Mouse (Mus musculus): ENCODE measurements at regions not wholly inside any gene's neighbourhood (a gene's known extent, or its start where the extent isn't known, plus 50 kb on each side); places are given as distances from the start of the nearest gene placed in this dataset.

GRCm38 (mm10) chr4:56582405-56582804 lies 157.5 kb upstream of the Gm26657 start:
- no peak overlapping the region for H3K27ac ChIP-seq (ENCODE audit: low read depth, low read length)
- no peak for ATAC-seq
- H3K9me3 ChIP-seq (ENCODE audit: control insufficient read depth) = no peaks in the 10 kb centered on the region
- 69% methylated on average over 3 of the region's 3 CpGs for WGBS
- H3K4me3 ChIP-seq (ENCODE audit: low read depth, low read length) = no peak overlapping the region
- no peak for TF ChIP-seq CTCF (IDR thresholded peaks at IDR 0.05; ENCODE audit: low read depth)
- no peaks in the 10 kb centered on the region for H3K27me3 ChIP-seq (replicated peaks; ENCODE audit: control insufficient read depth, insufficient read depth, low read length)
- H3K4me1 ChIP-seq (replicated peaks; ENCODE audit: control insufficient read depth, insufficient read depth, low read length) = no peaks in the 10 kb centered on the region
- no peak overlapping the region for H3K9ac ChIP-seq (ENCODE audit: low read depth, low read length)
- H3K4me2 ChIP-seq (replicated peaks; ENCODE audit: low read depth) = no peak overlapping the region
- H3K36me3 ChIP-seq (ENCODE audit: control insufficient read depth, insufficient read depth) = no peaks in the 10 kb centered on the region

- no peak for TF ChIP-seq CTCF (IDR thresholded peaks at IDR 0.05; ENCODE audit: low read depth)
- Histone ChIP-seq H3K27me3 (replicated peaks; ENCODE audit: control insufficient read depth, insufficient read depth, low read length) (no peaks in the 10 kb centered on the region), H3K4me2 (replicated peaks; ENCODE audit: low read depth) (no peak overlapping the region), H3K4me1 (replicated peaks; ENCODE audit: control insufficient read depth, insufficient read depth, low read length) (no peaks in the 10 kb centered on the region), H3K27ac (ENCODE audit: low read depth, low read length) (no peak overlapping the region), H3K9ac (ENCODE audit: low read depth, low read length) (no peak overlapping the region), H3K9me3 (ENCODE audit: control insufficient read depth) (no peaks in the 10 kb centered on the region), H3K36me3 (ENCODE audit: control insufficient read depth, insufficient read depth) (no peaks in the 10 kb centered on the region), H3K4me3 (ENCODE audit: low read depth, low read length) (no peak overlapping the region)
- no peak for ATAC-seq
- WGBS = 83% methylated on average over 15 of the region's 15 CpGs
Observed at GRCm38 (mm10) chr4:56576837-56577548, 162.9 kb upstream of the Gm26657 start.

DNA sequence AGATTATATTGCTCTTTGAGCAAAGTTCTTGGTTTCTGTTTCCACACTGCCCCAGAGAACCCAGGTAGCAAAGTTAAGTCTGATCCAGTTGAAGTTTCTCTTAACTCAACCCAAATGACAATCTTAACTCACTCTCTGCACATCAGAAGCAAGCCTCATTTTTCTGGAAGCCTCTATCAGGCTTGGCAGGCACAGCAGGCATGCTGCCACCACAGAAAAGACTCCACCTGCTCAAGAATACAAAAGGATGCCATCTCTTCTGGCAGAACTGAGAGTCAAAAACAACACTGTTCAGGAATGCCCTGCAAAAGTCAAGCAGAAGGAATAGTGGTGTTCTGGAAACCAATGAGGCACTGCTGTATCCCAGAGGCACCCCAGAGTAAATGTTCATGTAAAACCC lies 187.7 kb upstream of the Gm26657 start:
- Histone ChIP-seq H3K27me3 (replicated peaks; ENCODE audit: control insufficient read depth, insufficient read depth, low read length) (no peaks in the 10 kb centered on the region), H3K27ac (ENCODE audit: low read depth, low read length) (no peak overlapping the region), H3K36me3 (ENCODE audit: control insufficient read depth, insufficient read depth) (no peaks in the 10 kb centered on the region), H3K4me3 (ENCODE audit: low read depth, low read length) (no peak overlapping the region), H3K4me2 (replicated peaks; ENCODE audit: low read depth) (no peak overlapping the region), H3K9ac (ENCODE audit: low read depth, low read length) (no peak overlapping the region), H3K9me3 (ENCODE audit: control insufficient read depth) (no peaks in the 10 kb centered on the region), H3K4me1 (replicated peaks; ENCODE audit: control insufficient read depth, insufficient read depth, low read length) (no peaks in the 10 kb centered on the region)
- no peak for ATAC-seq
- TF ChIP-seq CTCF (IDR thresholded peaks at IDR 0.05; ENCODE audit: low read depth) = no peak

GRCm38 (mm10) chr4:56533344-56533985 lies 206.4 kb upstream of the Gm26657 start:
- Histone ChIP-seq H3K27ac (ENCODE audit: low read depth, low read length) (no peak overlapping the region), H3K4me1 (replicated peaks; ENCODE audit: control insufficient read depth, insufficient read depth, low read length) (no peaks in the 10 kb centered on the region), H3K9ac (ENCODE audit: low read depth, low read length) (no peak overlapping the region), H3K9me3 (ENCODE audit: control insufficient read depth) (no peaks in the 10 kb centered on the region), H3K4me3 (ENCODE audit: low read depth, low read length) (no peak overlapping the region), H3K27me3 (replicated peaks; ENCODE audit: control insufficient read depth, insufficient read depth, low read length) (no peaks in the 10 kb centered on the region), H3K36me3 (ENCODE audit: control insufficient read depth, insufficient read depth) (no peaks in the 10 kb centered on the region), H3K4me2 (replicated peaks; ENCODE audit: low read depth) (no peak overlapping the region)
- no peak for ATAC-seq
- no peak for TF ChIP-seq CTCF (IDR thresholded peaks at IDR 0.05; ENCODE audit: low read depth)
- WGBS = 61% methylated on average over 9 of the region's 9 CpGs

DNA sequence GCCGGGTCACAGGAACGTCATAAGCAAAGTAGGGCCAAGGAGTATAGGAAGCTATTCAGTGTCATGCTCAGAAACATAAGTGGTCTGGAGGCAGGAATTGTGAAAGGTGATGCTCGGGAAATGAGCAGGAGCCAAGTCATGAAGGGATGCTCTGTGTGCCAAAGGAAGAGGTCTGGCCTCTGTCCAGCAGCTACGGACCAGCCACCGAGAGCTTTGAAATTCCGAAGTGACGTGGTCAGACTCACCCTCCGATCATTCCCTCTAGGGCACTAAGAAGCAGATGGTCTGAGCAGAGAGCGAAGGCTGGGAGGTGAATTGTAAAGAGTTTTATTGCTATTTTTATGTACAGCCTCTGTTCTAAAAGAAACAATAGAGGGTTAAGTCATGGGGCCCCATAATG lies 206.9 kb upstream of the Gm26657 start:
- TF ChIP-seq CTCF (IDR thresholded peaks at IDR 0.05; ENCODE audit: low read depth) = no peak
- H3K9me3 ChIP-seq (ENCODE audit: control insufficient read depth) = no peaks in the 10 kb centered on the region
- H3K4me2 ChIP-seq (replicated peaks; ENCODE audit: low read depth) = no peak overlapping the region
- WGBS = 59% methylated on average over 9 of the region's 9 CpGs
- H3K9ac ChIP-seq (ENCODE audit: low read depth, low read length) = no peak overlapping the region
- no peak overlapping the region for H3K27ac ChIP-seq (ENCODE audit: low read depth, low read length)
- no peak overlapping the region for H3K4me3 ChIP-seq (ENCODE audit: low read depth, low read length)
- ATAC-seq = no peak
- no peaks in the 10 kb centered on the region for H3K27me3 ChIP-seq (replicated peaks; ENCODE audit: control insufficient read depth, insufficient read depth, low read length)
- no peaks in the 10 kb centered on the region for H3K4me1 ChIP-seq (replicated peaks; ENCODE audit: control insufficient read depth, insufficient read depth, low read length)
- no peaks in the 10 kb centered on the region for H3K36me3 ChIP-seq (ENCODE audit: control insufficient read depth, insufficient read depth)

- H3K9ac ChIP-seq (ENCODE audit: low read depth, low read length) = no peak overlapping the region
- no peaks in the 10 kb centered on the region for H3K4me1 ChIP-seq (replicated peaks; ENCODE audit: control insufficient read depth, insufficient read depth, low read length)
- H3K27me3 ChIP-seq (replicated peaks; ENCODE audit: control insufficient read depth, insufficient read depth, low read length) = no peaks in the 10 kb centered on the region
- ATAC-seq = no peak
- 80% methylated on average over 2 of the region's 2 CpGs for WGBS
- no peak overlapping the region for H3K4me2 ChIP-seq (replicated peaks; ENCODE audit: low read depth)
- H3K9me3 ChIP-seq (ENCODE audit: control insufficient read depth) = no peaks in the 10 kb centered on the region
- H3K27ac ChIP-seq (ENCODE audit: low read depth, low read length) = no peak overlapping the region
- H3K4me3 ChIP-seq (ENCODE audit: low read depth, low read length) = no peak overlapping the region
- H3K36me3 ChIP-seq (ENCODE audit: control insufficient read depth, insufficient read depth) = no peaks in the 10 kb centered on the region
- TF ChIP-seq CTCF (IDR thresholded peaks at IDR 0.05; ENCODE audit: low read depth) = no peak
Observed at GRCm38 (mm10) chr4:56528571-56528970, 211.3 kb upstream of the Gm26657 start.

Data from intestine, postnatal 0 days (tissue).